Mouse (Mus musculus): ENCODE measurements at regions not wholly inside any gene's neighbourhood (a gene's known extent, or its start where the extent isn't known, plus 50 kb on each side); places are given as distances from the start of the nearest gene placed in this dataset.

- no peak for TF ChIP-seq GATA4 (IDR thresholded peaks at IDR 0.05; ENCODE audit: insufficient replicate concordance, low read length)
These were observed 153.1 kb upstream of the Tars start for GRCm38 (mm10) chr15:11552568-11552967.

- no peak for TF ChIP-seq GATA4 (IDR thresholded peaks at IDR 0.05; ENCODE audit: insufficient replicate concordance, low read length)
These were observed 152.6 kb upstream of the Tars start for GRCm38 (mm10) chr15:11552110-11552509.

- TF ChIP-seq GATA4 (IDR thresholded peaks at IDR 0.05; ENCODE audit: insufficient replicate concordance, low read length), result no peak
These were observed 140.0 kb upstream of the Tars start for GRCm38 (mm10) chr15:11539485-11539884.

- TF ChIP-seq GATA4 (IDR thresholded peaks at IDR 0.05; ENCODE audit: insufficient replicate concordance, low read length), result no peak
These were observed 136.7 kb upstream of the Tars start for GRCm38 (mm10) chr15:11536076-11536620.

- TF ChIP-seq GATA4 (IDR thresholded peaks at IDR 0.05; ENCODE audit: insufficient replicate concordance, low read length), result no peak
These were observed 135.2 kb upstream of the Tars start for GRCm38 (mm10) chr15:11534404-11535251.

GRCm38 (mm10) chr15:11533616-11534015, 134.2 kb upstream of the Tars start:
- no peak for TF ChIP-seq GATA4 (IDR thresholded peaks at IDR 0.05; ENCODE audit: insufficient replicate concordance, low read length)

- peak; percentile 28; the same call in 1 of the 2 replicates for TF ChIP-seq GATA4 (IDR thresholded peaks at IDR 0.05; ENCODE audit: insufficient replicate concordance, low read length)
These were observed 133.6 kb upstream of the Tars start for GRCm38 (mm10) chr15:11533002-11533610.

GRCm38 (mm10) chr15:11532536-11532935, 133.1 kb upstream of the Tars start:
- TF ChIP-seq GATA4 (IDR thresholded peaks at IDR 0.05; ENCODE audit: insufficient replicate concordance, low read length), result no peak

- TF ChIP-seq GATA4 (IDR thresholded peaks at IDR 0.05; ENCODE audit: insufficient replicate concordance, low read length), result no peak
These were observed 130.7 kb upstream of the Tars start for GRCm38 (mm10) chr15:11529819-11530810.

GRCm38 (mm10) chr15:11524337-11525106, 125.1 kb upstream of the Tars start:
- no peak for TF ChIP-seq GATA4 (IDR thresholded peaks at IDR 0.05; ENCODE audit: insufficient replicate concordance, low read length)

- no peak for TF ChIP-seq GATA4 (IDR thresholded peaks at IDR 0.05; ENCODE audit: insufficient replicate concordance, low read length)
These were observed 119.1 kb upstream of the Tars start for GRCm38 (mm10) chr15:11518565-11518964.

- no peak for TF ChIP-seq GATA4 (IDR thresholded peaks at IDR 0.05; ENCODE audit: insufficient replicate concordance, low read length)
These were observed 118.4 kb upstream of the Tars start for GRCm38 (mm10) chr15:11517892-11518291.

GRCm38 (mm10) chr15:11505076-11505639, 105.7 kb upstream of the Tars start:
- TF ChIP-seq GATA4 (IDR thresholded peaks at IDR 0.05; ENCODE audit: insufficient replicate concordance, low read length), result peak; percentile 77

GRCm38 (mm10) chr15:11496436-11496835, 97.0 kb upstream of the Tars start:
- no peak for TF ChIP-seq GATA4 (IDR thresholded peaks at IDR 0.05; ENCODE audit: insufficient replicate concordance, low read length)

All from liver, adult (tissue).